Mouse (Mus musculus) layer of hippocampus, adult 9-10 months (tissue): ENCODE measurements around the gene Taf3.

ENCODE experiments used
- DNase-seq: peaks from one replicate; pipeline ENCODE4 v3.0.0; 2022; ENCODE audit warnings: low spot score

Taf3 gene

GRCm38 (mm10) chr2:9889651-9890183 is 158.7 kb downstream of the Taf3 start, which contains the start of gene Gata3:
Gene Gata3, minus strand, starts transcription at chr2:9890034.
- no peak for DNase-seq

GRCm38 (mm10) chr2:9888913-9889650 is 159.3 kb downstream of the Taf3 start, which contains the start of gene 9230102O04Rik:
Gene 9230102O04Rik, minus strand, starts transcription at chr2:9889540.
- no peak for DNase-seq

- DNase-seq: no peak
Observed at GRCm38 (mm10) chr2:9887636-9888035, 160.8 kb downstream of the Taf3 start.

GRCm38 (mm10) chr2:9886921-9887610 is 161.3 kb downstream of the Taf3 start:
- no peak for DNase-seq

DNA sequence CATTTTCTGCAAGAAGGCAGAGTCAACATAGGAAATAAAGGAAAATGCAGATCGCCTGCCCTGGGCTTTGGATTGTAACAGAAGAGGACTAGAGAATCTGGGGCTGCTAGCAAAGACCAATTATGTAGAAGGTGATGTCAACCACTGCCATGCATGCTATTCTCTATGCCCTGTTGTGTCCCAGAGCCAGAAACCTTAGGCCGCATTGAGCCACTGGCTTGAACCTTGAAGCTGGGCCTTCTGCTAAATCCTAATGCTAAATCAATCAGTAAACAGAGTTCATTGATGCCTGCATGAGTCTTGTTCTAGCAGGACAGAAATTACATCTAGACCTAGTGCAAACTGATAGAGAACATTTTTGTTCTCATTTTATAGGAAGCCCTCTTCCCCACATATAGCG is 162.4 kb downstream of the Taf3 start:
- no peak for DNase-seq

DNA sequence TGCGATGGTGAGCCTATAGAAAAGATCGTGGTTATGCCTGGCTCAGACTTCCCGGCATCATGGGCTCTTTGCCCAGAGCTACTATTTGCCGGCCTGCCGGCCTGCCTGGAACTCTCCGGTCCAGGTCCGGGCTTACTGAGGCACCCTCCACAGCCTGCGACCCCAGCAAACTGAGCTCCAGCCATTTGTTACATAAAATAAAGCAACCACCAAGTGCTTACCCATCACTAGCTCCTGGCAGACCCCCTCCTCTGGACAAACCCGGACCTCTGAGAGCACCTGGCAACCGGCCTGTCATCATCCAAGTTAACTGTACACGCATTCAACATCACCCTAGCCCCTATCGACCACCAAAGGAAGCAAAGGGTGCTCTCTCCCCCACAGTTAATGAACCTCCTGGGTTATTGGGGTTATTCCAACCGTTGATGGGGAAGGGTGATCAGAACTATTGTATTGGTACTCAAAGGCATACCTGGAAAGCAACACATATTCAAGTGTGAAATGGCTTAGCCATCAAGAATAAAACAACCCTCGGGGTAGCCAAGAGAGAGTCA is 163.1 kb downstream of the Taf3 start:
- DNase-seq: no peak

- DNase-seq: no peak
Observed at GRCm38 (mm10) chr2:9884533-9885216, 163.7 kb downstream of the Taf3 start.

DNA sequence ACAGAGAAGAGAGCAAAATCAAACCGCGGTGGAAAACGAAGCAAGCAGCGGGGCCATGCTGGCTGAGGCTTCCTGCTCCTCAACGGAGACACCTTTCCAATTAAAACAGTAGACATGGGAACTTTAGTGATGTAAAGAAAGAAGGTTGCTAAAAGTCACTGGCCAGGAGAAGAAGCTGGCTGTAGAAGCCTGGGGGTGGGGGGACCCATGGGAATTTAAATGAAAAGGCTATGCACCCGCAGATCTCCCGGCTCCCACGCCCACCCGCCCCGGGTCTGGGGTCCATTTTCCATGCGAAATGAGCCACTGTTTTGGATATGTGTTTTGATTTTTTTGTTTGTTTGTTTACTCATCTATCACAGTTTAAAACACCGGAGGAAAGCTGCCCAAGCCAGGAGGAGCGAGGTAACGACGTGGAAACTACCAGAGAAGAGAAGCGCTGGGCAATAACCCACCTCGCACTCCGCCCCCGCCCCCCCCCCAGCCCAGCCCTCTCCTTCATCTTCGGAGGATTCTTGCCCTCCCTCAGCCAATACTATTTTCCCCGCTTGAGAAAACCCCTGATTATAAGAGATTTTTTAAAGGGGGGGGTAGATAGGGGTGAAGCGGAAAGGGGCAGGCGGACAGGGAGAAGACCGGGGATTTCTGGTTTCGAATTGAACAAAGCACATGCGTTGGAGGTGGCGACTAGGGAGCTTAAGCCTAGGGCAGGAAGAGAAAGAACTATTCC is 164.4 kb downstream of the Taf3 start:
- no peak for DNase-seq

GRCm38 (mm10) chr2:9882926-9883802 is 165.2 kb downstream of the Taf3 start:
- DNase-seq: no peak

GRCm38 (mm10) chr2:9882371-9882925 is 165.9 kb downstream of the Taf3 start:
- no peak for DNase-seq

GRCm38 (mm10) chr2:9881611-9882023 is 166.8 kb downstream of the Taf3 start:
- no peak for DNase-seq

- no peak for DNase-seq
Observed at GRCm38 (mm10) chr2:9881051-9881591, 167.3 kb downstream of the Taf3 start, which contains the start of gene 4930412O13Rik. Gene 4930412O13Rik, plus strand, starts transcription at chr2:9881252.

GRCm38 (mm10) chr2:9880271-9880670 is 168.1 kb downstream of the Taf3 start:
- no peak for DNase-seq

DNA sequence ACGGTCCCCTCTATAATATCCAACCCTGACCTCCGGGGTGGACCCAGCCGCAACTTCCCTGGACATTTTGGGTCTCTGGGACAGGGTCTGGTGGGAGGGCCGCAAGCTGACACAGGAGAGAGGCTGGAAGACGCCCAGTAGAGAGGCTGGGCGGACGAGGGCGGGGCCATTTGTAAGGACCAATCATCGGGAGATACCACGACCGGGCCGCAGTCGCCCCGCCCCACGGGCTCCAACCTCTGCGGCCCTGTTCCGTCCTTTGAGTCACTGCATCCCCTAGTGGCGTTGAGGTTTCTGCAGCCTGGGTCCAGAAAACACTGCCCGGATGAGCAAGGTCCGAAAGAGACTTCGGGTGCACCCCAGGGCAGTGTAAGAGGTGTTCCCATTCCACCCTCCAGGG is 168.9 kb downstream of the Taf3 start:
- no peak for DNase-seq

GRCm38 (mm10) chr2:9879092-9879491 is 169.3 kb downstream of the Taf3 start:
- no peak for DNase-seq

GRCm38 (mm10) chr2:9878564-9879081 is 169.8 kb downstream of the Taf3 start:
- no peak for DNase-seq

- no peak for DNase-seq
Observed at GRCm38 (mm10) chr2:9877966-9878563, 170.3 kb downstream of the Taf3 start.

DNA sequence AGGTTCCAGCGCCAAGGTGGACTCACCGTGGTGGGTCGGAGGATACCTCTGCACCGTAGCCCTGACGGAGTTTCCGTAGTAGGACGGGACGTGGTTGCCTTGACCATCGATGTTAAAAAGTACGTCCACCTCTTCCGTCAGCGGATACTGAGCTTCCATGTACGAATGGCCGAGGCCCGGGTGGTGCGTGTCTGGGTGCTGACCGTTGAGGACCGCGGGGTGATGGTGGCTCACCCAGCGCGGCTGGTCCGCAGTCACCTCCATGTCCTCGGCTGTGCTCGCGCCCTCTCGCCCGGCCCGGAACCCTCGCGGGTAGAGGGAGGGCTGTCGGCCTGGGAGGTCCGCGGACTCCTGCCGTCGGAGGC is 171.1 kb downstream of the Taf3 start:
- DNase-seq: no peak

- no peak for DNase-seq
Observed at GRCm38 (mm10) chr2:9876621-9877325, 171.6 kb downstream of the Taf3 start.
